Mouse (Mus musculus) hindbrain, embryonic 15.5 days (tissue): ENCODE data around the gene Pdpn. TPM values are rescaled to one million over a fixed set of nuclear protein-coding genes. Genes with fewer than 3 reads are reported as not detected.

ENCODE experiments used
- ATAC-seq: fragments of 200-750 bp; cut with Nextera tagmentation; 2 replicates; pipeline ENCODE4 v1.8.0; 2017; ENCODE audit warnings: low read depth, moderate number of reproducible peaks, moderate TSS enrichment; ENCODE audit not compliant: low FRiP score
- H3K27ac ChIP-seq: fragments of 300-500 bp; sonication (generic); replicated peaks from 2 replicates; pipeline ENCODE4 v1.5.1; 2015; ENCODE audit warnings: mild to moderate bottlenecking, inconsistent platforms
- H3K27me3 ChIP-seq: fragments of 300-500 bp; sonication (generic); 2 replicates; pipeline ENCODE4 v1.6.1; 2015; ENCODE audit warnings: control low read depth, inconsistent platforms
- H3K36me3 ChIP-seq: fragments of 300-500 bp; sonication (generic); 2 replicates; pipeline ENCODE4 v1.6.1; 2015; ENCODE audit warnings: control low read depth, inconsistent platforms
- H3K4me1 ChIP-seq: fragments of 300-500 bp; sonication (generic); replicated peaks from 2 replicates; pipeline ENCODE4 v1.6.1; 2015; ENCODE audit warnings: control low read depth, inconsistent platforms
- H3K4me2 ChIP-seq: fragments of 300-500 bp; sonication (generic); 2 replicates; pipeline ENCODE4 v1.6.1; 2015; ENCODE audit warnings: moderate library complexity, mild to moderate bottlenecking, inconsistent platforms
- H3K4me3 ChIP-seq: fragments of 300-500 bp; sonication (generic); 2 replicates; pipeline ENCODE4 v1.5.1; 2015; ENCODE audit warnings: mild to moderate bottlenecking, inconsistent platforms
- H3K9ac ChIP-seq: fragments of 300-500 bp; sonication (generic); 2 replicates; pipeline ENCODE4 v1.6.1; 2015; ENCODE audit warnings: inconsistent platforms
- H3K9me3 ChIP-seq: fragments of 300-500 bp; sonication (generic); 2 replicates; pipeline ENCODE4 v1.6.1; 2016; ENCODE audit warnings: control low read depth, inconsistent platforms
- WGBS: fragments of 180-500 bp; shearing (Covaris S2); methylation state at CpG from one replicate; pipeline ENCODE4 v1.1.7; 2015; 5-methylcytosine and 5-hydroxymethylcytosine counted together
- polyA plus RNA-seq: library from polyadenylated mRNA; unstranded; fragments of >200 nt; fragmentation: Nextera tagmentation; extraction: Ambion mirVana; gene quantifications from 2 replicates; pipeline ENCODE4 v1.2.1, GENCODE M21; 2015

Gene Pdpn
- polyA plus RNA-seq, 1 experiment from 2014 or later, result 53.3 TPM

- Histone ChIP-seq H3K9ac (no peak overlapping the region), H3K4me2 (no peak overlapping the region), H3K27ac (no peak overlapping the region), H3K27me3 (no peaks in the 10 kb centered on the region), H3K36me3 (no peaks in the 10 kb centered on the region), H3K9me3 (no peaks in the 10 kb centered on the region), H3K4me3 (no peak overlapping the region), H3K4me1 (no peaks in the 10 kb centered on the region)
- 70% methylated on average over 5 of the region's 5 CpGs for WGBS
- no peak for ATAC-seq
Observed at GRCm38 (mm10) chr4:143227976-143228375, 71.4 kb downstream of the Pdpn start.

GRCm38 (mm10) chr4:143225886-143226285 is 73.5 kb downstream of the Pdpn start:
- Histone ChIP-seq H3K27ac (no peak overlapping the region), H3K4me1 (no peaks in the 10 kb centered on the region), H3K27me3 (no peaks in the 10 kb centered on the region), H3K9ac (no peak overlapping the region), H3K4me2 (no peak overlapping the region), H3K4me3 (no peak overlapping the region), H3K9me3 (no peaks in the 10 kb centered on the region), H3K36me3 (no peaks in the 10 kb centered on the region)
- 51% methylated on average over 9 of the region's 9 CpGs for WGBS
- no peak for ATAC-seq

- Histone ChIP-seq H3K4me3 (peak overlapping the region; percentile 24), H3K9ac (peak overlapping the region; percentile 39), H3K27ac (peak overlapping the region; percentile 77), H3K9me3 (no peaks in the 10 kb centered on the region), H3K4me2 (peak overlapping the region; percentile 44), H3K36me3 (no peaks in the 10 kb centered on the region), H3K27me3 (no peaks in the 10 kb centered on the region), H3K4me1 (peaks cover 5% of the 10 kb centered on the region; the same call in 1 of the 2 replicates)
- 8% methylated on average over 9 of the region's 9 CpGs for WGBS
- ATAC-seq, result peak; percentile 88
Observed at GRCm38 (mm10) chr4:143219316-143219751, 80.0 kb downstream of the Pdpn start.

- 0 out of 2 replicates have a peak overlapping the region, but pooled peaks have one; percentile 24 for H3K4me3 ChIP-seq
- H3K36me3 ChIP-seq, result no peaks in the 10 kb centered on the region
- 72% methylated on average over 2 of the region's 2 CpGs for WGBS
- H3K4me2 ChIP-seq, result peak overlapping the region; percentile 44
- H3K4me1 ChIP-seq, result peaks cover 5% of the 10 kb centered on the region; the same call in 1 of the 2 replicates
- no peak overlapping the region for H3K9ac ChIP-seq
- H3K9me3 ChIP-seq, result no peaks in the 10 kb centered on the region
- no peak for ATAC-seq
- H3K27ac ChIP-seq, result peak overlapping the region; percentile 77
- H3K27me3 ChIP-seq, result no peaks in the 10 kb centered on the region
Observed at GRCm38 (mm10) chr4:143218858-143219257, 80.5 kb downstream of the Pdpn start.

Other genes with a start within 250 kb of the Pdpn start
- 12.7 and 14.0 TPM in 2 replicates for gene Prdm2, start 86.6 kb downstream of the Pdpn start, polyA plus RNA-seq
- gene Lrrc38, start 50.2 kb upstream of the Pdpn start, polyA plus RNA-seq, result 0.33 and 0.43 TPM in 2 replicates
- not detected in 2 replicates for gene Pramel1, start 94.9 kb upstream of the Pdpn start, polyA plus RNA-seq
- gene Pramef8, start 112.9 kb upstream of the Pdpn start, polyA plus RNA-seq, result 22.0 and 22.5 TPM in 2 replicates
- not detected in 2 replicates for gene Oog4, start 150.8 kb upstream of the Pdpn start, polyA plus RNA-seq
- gene Gm13043, start 211.8 kb upstream of the Pdpn start, polyA plus RNA-seq, result not detected in 2 replicates
- not detected in 2 replicates for gene Gm13040, start 236.4 kb upstream of the Pdpn start, polyA plus RNA-seq